Mouse (Mus musculus): ENCODE measurements around the gene Ranbp3l. TPM values are rescaled to one million over a fixed set of nuclear protein-coding genes. Genes with fewer than 3 reads are reported as not detected.

Gene Ranbp3l
- polyA plus RNA-seq (2015; fragmentation: Illumina TruSeq; extraction: RNeasy Lipid Tissue Mini Kit (QIAGEN cat#74804); ENCODE audit: insufficient read depth, low read depth, low replicate concordance), result 3.0 TPM

DNA sequence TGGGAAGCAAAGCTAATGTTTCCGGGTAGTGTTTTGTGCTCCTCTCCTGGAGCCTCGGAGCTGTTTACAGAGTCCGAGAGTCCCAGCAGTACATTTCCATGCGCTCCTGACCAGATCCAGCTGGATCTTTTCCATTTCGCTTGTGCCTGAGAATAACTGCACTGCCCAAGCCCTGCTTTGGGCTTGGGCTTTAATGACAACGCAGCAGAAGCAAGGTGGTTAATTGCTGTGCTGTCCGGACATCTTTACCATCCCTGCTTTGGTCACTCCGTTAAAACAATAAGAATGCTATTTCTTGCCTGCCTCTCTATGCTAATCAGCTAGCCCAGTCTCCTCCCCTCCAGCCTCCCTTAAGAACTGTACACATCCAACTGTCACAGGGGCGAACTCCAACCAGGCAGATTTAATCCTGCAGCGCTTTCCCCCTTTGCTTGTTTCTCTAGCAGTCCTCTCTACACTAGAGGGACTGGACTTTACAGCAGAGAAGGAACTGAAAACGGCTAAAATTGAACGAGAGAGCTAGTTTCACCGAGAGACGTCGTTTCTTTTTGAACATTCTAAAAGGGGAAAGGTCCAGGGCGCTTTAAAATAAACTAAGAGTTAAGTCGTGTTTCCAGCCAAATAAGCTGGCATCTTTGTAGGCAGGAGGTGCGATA, at the start of gene Ranbp3l:
TSS of gene Ranbp3l (plus strand) at position 377 of the 656 bp plus-strand sequence.

DNA sequence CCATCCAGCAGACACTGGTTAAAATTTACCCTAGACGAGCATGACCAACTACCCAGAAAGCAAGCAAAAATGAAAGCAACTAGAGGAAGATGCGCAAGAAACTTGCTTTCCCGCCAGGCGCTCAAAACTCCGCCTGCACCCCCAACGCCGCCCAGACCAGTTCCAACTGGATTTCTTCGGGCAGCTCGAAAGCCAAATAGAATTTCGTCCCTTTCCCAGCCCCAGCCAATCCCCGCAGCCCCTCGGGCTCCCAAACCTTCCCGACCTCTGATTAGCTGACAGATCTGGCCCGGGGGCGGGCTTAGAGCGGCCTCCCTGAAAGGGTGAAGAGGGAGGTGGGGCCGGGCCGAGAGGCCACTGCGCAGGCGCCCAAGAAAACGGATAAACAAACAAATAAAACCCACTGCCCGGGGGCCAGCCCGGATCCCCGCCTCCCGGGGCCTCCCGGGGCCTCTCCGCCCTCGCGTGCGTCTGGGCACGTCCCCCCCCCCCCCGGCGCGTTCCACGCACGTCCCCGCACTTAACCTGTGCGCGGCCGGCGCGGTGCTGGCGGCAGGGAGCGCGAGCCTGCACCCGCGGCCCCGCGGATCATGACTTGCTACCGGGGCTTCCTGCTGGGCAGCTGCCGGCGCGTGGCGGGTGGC, 103.3 kb downstream of the Ranbp3l start, which contains the start of gene Nadk2:
TSS of gene Nadk2 (plus strand) at position 349 of the 644 bp plus-strand sequence.

Other genes with a start within 250 kb of the Ranbp3l start
- 2.7 TPM for gene Nadk2, start 103.3 kb downstream of the Ranbp3l start, polyA plus RNA-seq (2015; fragmentation: Illumina TruSeq; extraction: RNeasy Lipid Tissue Mini Kit (QIAGEN cat#74804); ENCODE audit: insufficient read depth, low read depth, low replicate concordance)
- 2.3 TPM for gene Lmbrd2, start 172.6 kb downstream of the Ranbp3l start, polyA plus RNA-seq (2015; fragmentation: Illumina TruSeq; extraction: RNeasy Lipid Tissue Mini Kit (QIAGEN cat#74804); ENCODE audit: insufficient read depth, low read depth, low replicate concordance)
- 0.37 TPM for gene Skp2, start 187.5 kb downstream of the Ranbp3l start, polyA plus RNA-seq (2015; fragmentation: Illumina TruSeq; extraction: RNeasy Lipid Tissue Mini Kit (QIAGEN cat#74804); ENCODE audit: insufficient read depth, low read depth, low replicate concordance)